Mouse (Mus musculus): ENCODE results near the gene Usp33. TPM values are rescaled to one million over a fixed set of nuclear protein-coding genes. Genes with fewer than 3 reads are reported as not detected.

The Usp33 gene
- 62.5 and 69.5 TPM in 2 replicates for polyA plus RNA-seq (2021; fragmentation: Nextera tagmentation)
- long read RNA-seq, experiment 1, full-length matches to known transcripts: 285 of 406 reads
- long read RNA-seq, experiment 1, partial matches to known transcripts: 54 of 406 reads
- long read RNA-seq, experiment 1, other reads (novel, unspliced or antisense): 67 of 406 reads
- long read RNA-seq, experiment 2, full-length matches to known transcripts: 20 of 70 reads
- long read RNA-seq, experiment 2, partial matches to known transcripts: 38 of 70 reads
- long read RNA-seq, experiment 2, other reads (novel, unspliced or antisense): 12 of 70 reads

GRCm38 (mm10) chr3:152345732-152346632 lies at the start of gene Usp33:
TSS of gene Usp33 (plus strand) at chr3:152346478.

GRCm38 (mm10) chr3:152339862-152340557 lies 6.3 kb upstream of the Usp33 start, which contains the start of gene Miga1:
TSS of gene Miga1 (minus strand) at chr3:152340407.

GRCm38 (mm10) chr3:152395350-152396277 lies 49.3 kb downstream of the Usp33 start, which contains the start of gene Zzz3:
TSS of gene Zzz3 (plus strand) at chr3:152395473.

Other genes with a start within 250 kb of the Usp33 start
- gene Gipc2, start 180.2 kb upstream of the Usp33 start, polyA plus RNA-seq (2021; fragmentation: Nextera tagmentation): 6.1 and 7.7 TPM in 2 replicates
- gene Dnajb4, start 136.2 kb upstream of the Usp33 start, polyA plus RNA-seq (2021; fragmentation: Nextera tagmentation): 42.6 and 44.9 TPM in 2 replicates
- gene Fubp1, start 136.1 kb upstream of the Usp33 start, polyA plus RNA-seq (2021; fragmentation: Nextera tagmentation): 60.0 and 71.1 TPM in 2 replicates
- gene Nexn, start 80.1 kb upstream of the Usp33 start, polyA plus RNA-seq (2021; fragmentation: Nextera tagmentation): 5.5 and 5.8 TPM in 2 replicates
- gene Miga1, start 6.1 kb upstream of the Usp33 start, polyA plus RNA-seq (2021; fragmentation: Nextera tagmentation): 10.3 and 18.5 TPM in 2 replicates
- gene Zzz3, start 49.0 kb downstream of the Usp33 start, polyA plus RNA-seq (2021; fragmentation: Nextera tagmentation): 6.6 and 11.1 TPM in 2 replicates